Mouse (Mus musculus) liver, postnatal 0 days (tissue): ENCODE measurements at regions not wholly inside any gene's neighbourhood (a gene's known extent, or its start where the extent isn't known, plus 50 kb on each side); places are given as distances from the start of the nearest gene placed in this dataset.

ENCODE experiments used
- ATAC-seq: fragments of 200-750 bp; cut with Nextera tagmentation; 2 replicates; pipeline ENCODE4 v1.8.0; 2017; ENCODE audit warnings: mild to moderate bottlenecking, moderate library complexity
- DNase-seq: peaks from one replicate; pipeline ENCODE4 v3.0.0-alpha.2; 2016
- H3K27ac ChIP-seq: fragments of 300-500 bp; sonication (generic); 2 replicates; pipeline ENCODE4 v1.5.1; 2014; ENCODE audit warnings: antibody characterized with exemption, moderate library complexity, mild to moderate bottlenecking, low read depth
- H3K27me3 ChIP-seq: fragments of 300-500 bp; sonication (generic); 2 replicates; pipeline ENCODE4 v1.6.1; 2014; ENCODE audit warnings: low read length, control low read depth, mixed read lengths; ENCODE audit not compliant: insufficient read depth
- H3K36me3 ChIP-seq: fragments of 300-500 bp; sonication (generic); replicated peaks from 2 replicates; pipeline ENCODE4 v1.6.1; 2014; ENCODE audit warnings: mild to moderate bottlenecking, control low read depth, low read length, moderate library complexity, mixed read lengths; ENCODE audit not compliant: insufficient read depth
- H3K4me1 ChIP-seq: fragments of 300-500 bp; sonication (generic); 2 replicates; pipeline ENCODE4 v1.6.1; 2014; ENCODE audit warnings: antibody characterized with exemption, mild to moderate bottlenecking, control low read depth; ENCODE audit not compliant: insufficient read depth
- H3K4me2 ChIP-seq: fragments of 300-500 bp; sonication (generic); 2 replicates; pipeline ENCODE4 v1.6.1; 2014; ENCODE audit warnings: low read depth, mild to moderate bottlenecking, low read length, moderate library complexity, mixed read lengths
- H3K4me3 ChIP-seq: fragments of 300-500 bp; sonication (generic); 2 replicates; pipeline ENCODE4 v1.5.1; 2014; ENCODE audit warnings: low read depth, low read length
- H3K9ac ChIP-seq: fragments of 300-500 bp; sonication (generic); replicated peaks from 2 replicates; pipeline ENCODE4 v1.6.1; 2014; ENCODE audit warnings: mild to moderate bottlenecking, moderate library complexity
- H3K9me3 ChIP-seq: fragments of 300-500 bp; sonication (generic); 2 replicates; pipeline ENCODE4 v1.6.1; 2016; ENCODE audit warnings: mild to moderate bottlenecking, control low read depth, low read length, mixed read lengths
- CTCF ChIP-seq: sonication (generic); IDR thresholded peaks from 2 replicates; pipeline ENCODE4 v1.5.1; 2016; ENCODE audit warnings: antibody characterized with exemption, low read depth
- EP300 ChIP-seq: IDR thresholded peaks from 2 replicates; pipeline ENCODE4 v1.6.1; 2016; ENCODE audit warnings: antibody characterized with exemption, low read depth, mild to moderate bottlenecking
- WGBS: fragments of 180-500 bp; shearing (Covaris S2); extraction: QIAGEN DNeasy Blood & Tissue Kit; methylation state at CpG from one replicate; pipeline ENCODE4 v1.1.7; 2014; ENCODE audit not compliant: insufficient replicate concordance; 5-methylcytosine and 5-hydroxymethylcytosine counted together

DNA sequence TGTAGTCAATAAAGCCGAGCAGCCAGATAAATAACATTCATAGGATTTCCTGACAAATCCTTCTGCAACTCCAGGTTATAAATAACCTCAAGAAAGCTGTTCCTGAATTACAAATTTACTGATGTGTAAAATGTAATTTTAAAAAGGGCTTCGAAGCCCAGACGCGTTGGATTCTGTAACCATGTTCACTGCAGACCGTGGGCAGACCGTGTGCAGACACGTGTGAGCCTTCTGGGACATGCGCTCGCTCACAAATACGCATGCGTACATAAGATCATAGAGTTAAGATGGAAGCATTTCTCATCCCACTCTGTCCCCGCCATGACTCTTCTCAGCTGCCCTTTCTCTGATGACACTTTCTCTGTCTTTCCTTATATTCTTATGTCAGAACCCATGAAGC, 150.1 kb downstream of the Evx1 start:
- Histone ChIP-seq H3K9me3 (no peaks in the 10 kb centered on the region), H3K27ac (no peak overlapping the region), H3K4me2 (no peak overlapping the region), H3K9ac (no peak overlapping the region), H3K36me3 (no peaks in the 10 kb centered on the region), H3K4me1 (no peaks in the 10 kb centered on the region), H3K4me3 (no peak overlapping the region), H3K27me3 (no peaks in the 10 kb centered on the region)
- WGBS = 89% methylated on average over 12 of the region's 12 CpGs
- no peak for DNase-seq
- no peak for ATAC-seq
- TF ChIP-seq CTCF (no peak), EP300 (no peak)

DNA sequence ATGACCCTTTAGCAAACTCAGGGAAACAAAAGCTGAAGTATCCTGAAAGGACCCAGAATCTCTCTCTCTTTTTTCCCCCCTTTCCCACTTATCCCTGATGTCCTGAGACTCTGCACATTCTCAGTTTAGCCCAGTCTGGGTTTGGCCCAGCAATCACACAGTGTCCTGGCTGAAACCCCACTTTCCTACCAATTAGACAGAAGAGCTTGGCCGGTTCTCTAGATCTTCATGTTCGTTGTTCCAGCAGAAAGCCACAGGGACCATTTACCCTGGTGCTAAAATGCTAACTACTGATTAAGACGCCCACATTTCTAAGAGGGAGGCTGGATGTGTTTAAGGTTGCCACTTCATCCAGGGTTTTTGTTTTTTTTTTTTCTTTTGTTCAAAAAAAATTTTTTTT, 151.3 kb downstream of the Evx1 start:
- ATAC-seq (no peak), DNase-seq (no peak)
- H3K4me2 ChIP-seq = no peak overlapping the region
- no peak overlapping the region for H3K9ac ChIP-seq
- no peaks in the 10 kb centered on the region for H3K9me3 ChIP-seq
- no peaks in the 10 kb centered on the region for H3K27me3 ChIP-seq
- no peaks in the 10 kb centered on the region for H3K4me1 ChIP-seq
- 71% methylated on average over 3 of the region's 3 CpGs for WGBS
- H3K4me3 ChIP-seq = no peak overlapping the region
- TF ChIP-seq EP300 = no peak
- no peak for TF ChIP-seq CTCF
- no peaks in the 10 kb centered on the region for H3K36me3 ChIP-seq
- no peak overlapping the region for H3K27ac ChIP-seq

DNA sequence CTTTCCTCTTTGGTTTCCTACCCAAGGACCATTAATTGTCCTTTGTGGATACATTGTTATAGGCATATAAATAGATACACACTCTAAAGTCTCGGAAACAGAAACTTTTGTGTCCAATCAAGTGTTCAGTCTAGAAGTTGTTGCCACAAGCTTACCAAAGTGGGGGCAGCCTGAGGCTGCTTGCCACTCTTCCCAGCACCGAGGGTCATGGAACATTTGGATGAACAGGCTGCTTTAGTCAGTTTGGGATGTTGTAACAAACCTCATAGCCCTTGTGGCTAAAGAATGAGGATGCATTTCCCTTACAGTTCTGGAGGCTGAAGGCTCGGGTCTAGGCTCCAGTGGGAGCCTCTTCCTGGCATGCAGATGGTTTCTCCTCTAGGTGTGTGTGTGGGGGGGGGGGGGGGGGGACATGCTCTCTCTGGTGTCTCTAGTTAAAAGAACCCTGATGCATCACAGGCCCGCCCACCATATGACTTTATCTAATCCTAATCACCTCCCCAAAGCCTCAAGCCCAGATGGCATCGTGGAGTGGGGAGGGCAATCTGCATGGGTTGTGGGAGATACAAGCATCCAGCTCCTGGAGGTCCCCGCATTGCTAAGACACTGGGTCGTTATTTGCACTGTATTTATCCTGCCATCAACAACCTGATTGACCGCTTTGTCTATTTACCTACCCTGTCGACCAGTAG, 152.7 kb downstream of the Evx1 start:
- WGBS = 66% methylated on average over 9 of the region's 9 CpGs
- Histone ChIP-seq H3K4me2 (no peak overlapping the region), H3K4me1 (no peaks in the 10 kb centered on the region), H3K4me3 (no peak overlapping the region), H3K9ac (no peak overlapping the region), H3K27ac (no peak overlapping the region), H3K27me3 (no peaks in the 10 kb centered on the region), H3K9me3 (no peaks in the 10 kb centered on the region), H3K36me3 (no peaks in the 10 kb centered on the region)
- no peak for TF ChIP-seq EP300
- no peak for TF ChIP-seq CTCF
- ATAC-seq (no peak), DNase-seq (no peak)

DNA sequence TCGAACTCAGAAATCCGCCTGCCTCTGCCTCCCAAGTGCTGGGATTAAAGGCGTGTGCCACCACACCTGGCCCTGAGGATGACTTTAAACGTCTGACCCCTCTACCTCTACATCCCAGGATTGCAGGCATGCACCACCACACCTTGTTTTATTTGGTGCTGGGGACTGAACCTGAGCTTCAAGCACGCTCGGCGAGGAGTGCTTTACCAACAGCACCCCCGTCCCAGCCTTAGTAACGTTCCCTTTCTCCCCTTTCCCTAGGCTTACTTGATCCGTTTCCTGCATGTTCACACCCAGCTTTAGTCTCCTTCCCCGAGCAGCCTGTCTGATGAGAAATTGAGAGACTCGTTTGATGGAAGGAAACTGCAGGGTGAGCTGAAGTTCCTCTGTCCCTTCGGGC, 157.5 kb downstream of the Evx1 start:
- WGBS = 60% methylated on average over 13 of the region's 13 CpGs
- TF ChIP-seq EP300 = no peak
- TF ChIP-seq CTCF = no peak
- no peaks in the 10 kb centered on the region for H3K9me3 ChIP-seq

DNA sequence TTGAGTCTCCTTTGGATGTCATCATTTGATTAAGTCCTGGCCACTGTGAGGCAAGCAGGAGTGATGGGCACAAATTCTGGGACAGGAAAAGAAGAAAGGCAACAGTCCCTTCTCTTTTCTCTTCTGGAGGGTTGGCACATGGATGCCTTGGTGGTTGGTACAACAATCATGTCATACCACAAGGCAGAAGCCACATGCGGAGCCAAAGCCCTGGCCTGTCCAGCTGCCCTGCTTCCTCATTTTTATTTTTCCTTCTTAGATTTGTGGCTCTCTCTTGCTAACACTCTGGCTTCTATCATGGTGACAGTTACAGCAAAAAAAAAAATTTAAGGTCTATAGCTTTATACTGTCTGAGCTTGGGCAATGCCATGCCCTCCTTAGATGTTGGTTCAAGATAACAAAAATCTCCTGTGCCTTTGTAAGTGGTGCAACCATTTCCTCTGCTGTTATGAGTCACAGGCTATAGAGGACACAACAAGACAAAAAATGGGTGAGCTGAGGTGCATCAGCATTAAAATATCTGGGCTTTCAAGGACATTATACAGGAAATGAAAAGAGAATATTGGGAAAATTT, 158.2 kb downstream of the Evx1 start:
- no peak for DNase-seq
- ATAC-seq = no peak
- Histone ChIP-seq H3K4me3 (no peak overlapping the region), H3K27ac (no peak overlapping the region), H3K9me3 (no peaks in the 10 kb centered on the region), H3K27me3 (no peaks in the 10 kb centered on the region), H3K36me3 (no peaks in the 10 kb centered on the region), H3K4me1 (no peaks in the 10 kb centered on the region), H3K9ac (no peak overlapping the region), H3K4me2 (no peak overlapping the region)
- 67% methylated on average over 1 of the region's 1 CpGs for WGBS
- no peak for TF ChIP-seq CTCF
- no peak for TF ChIP-seq EP300

More for the DNA sequence above, 157.5 kb downstream of the Evx1 start:
- Histone ChIP-seq H3K27me3 (no peaks in the 10 kb centered on the region), H3K9ac (no peak overlapping the region), H3K4me3 (no peak overlapping the region), H3K4me1 (no peaks in the 10 kb centered on the region), H3K36me3 (no peaks in the 10 kb centered on the region), H3K4me2 (no peak overlapping the region), H3K27ac (no peak overlapping the region)
- DNase-seq (no peak), ATAC-seq (no peak)

DNA sequence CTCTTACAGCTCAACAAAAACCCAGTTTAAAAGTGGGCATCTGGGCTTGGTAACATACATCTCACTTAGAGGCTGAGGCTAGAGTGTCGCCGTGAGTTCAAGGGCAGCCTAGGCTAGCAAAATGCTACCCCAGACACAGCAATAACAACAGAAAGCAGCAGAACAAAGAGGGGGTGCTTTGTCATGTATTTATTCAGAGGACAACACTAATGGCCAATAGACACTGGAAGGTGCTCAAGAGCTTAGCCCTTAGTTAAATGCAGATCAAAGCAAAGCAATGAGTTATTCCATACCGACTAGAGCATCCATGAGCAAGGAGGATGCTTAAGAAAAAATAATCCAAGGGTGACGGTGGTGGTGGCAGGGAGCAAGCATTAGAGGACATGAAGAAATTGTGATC, 158.7 kb downstream of the Evx1 start:
- H3K27me3 ChIP-seq = no peaks in the 10 kb centered on the region
- 0 out of 2 replicates have a peak, but pooled peaks cover 4% of the 10 kb centered on the region for H3K4me1 ChIP-seq
- H3K27ac ChIP-seq = no peak overlapping the region
- no peak overlapping the region for H3K4me3 ChIP-seq
- 81% methylated on average over 4 of the region's 4 CpGs for WGBS
- ATAC-seq = no peak
- no peaks in the 10 kb centered on the region for H3K36me3 ChIP-seq
- no peak overlapping the region for H3K4me2 ChIP-seq
- H3K9me3 ChIP-seq = no peaks in the 10 kb centered on the region
- no peak for DNase-seq
- no peak for TF ChIP-seq CTCF
- no peak for TF ChIP-seq EP300
- no peak overlapping the region for H3K9ac ChIP-seq
